Mouse (Mus musculus) limb, embryonic 11.5 days (tissue): Measurements from ENCODE around the gene Tpcn2. TPM values are rescaled to one million over a fixed set of nuclear protein-coding genes. Genes with fewer than 3 reads are reported as not detected.

Source experiments
- ATAC-seq: fragments of 200-750 bp; cut with Nextera tagmentation; 2 replicates; pipeline ENCODE4 v1.8.0; 2017; ENCODE audit warnings: low read depth; ENCODE audit not compliant: insufficient number of reproducible peaks, low FRiP score, low TSS enrichment
- DNase-seq: peaks from one replicate; pipeline ENCODE4 v3.0.0-alpha.2; 2015; ENCODE audit warnings: low spot score
- H3K27ac ChIP-seq: fragments of 300-500 bp; sonication (generic); replicated peaks from 2 replicates; pipeline ENCODE4 v1.5.1; 2014; ENCODE audit warnings: low read depth, mild to moderate bottlenecking, low read length
- H3K27me3 ChIP-seq: fragments of 300-500 bp; sonication (generic); 2 replicates; pipeline ENCODE4 v1.6.1; 2014; ENCODE audit warnings: mild to moderate bottlenecking, low read length, mixed read lengths; ENCODE audit not compliant: control insufficient read depth, insufficient read depth
- H3K36me3 ChIP-seq: fragments of 300-500 bp; sonication (generic); 2 replicates; pipeline ENCODE4 v1.6.1; 2014; ENCODE audit warnings: mild to moderate bottlenecking, low read length, moderate library complexity, mixed read lengths; ENCODE audit not compliant: control insufficient read depth, insufficient read depth
- H3K4me1 ChIP-seq: fragments of 300-500 bp; sonication (generic); 2 replicates; pipeline ENCODE4 v1.6.1; 2014; ENCODE audit warnings: low read length, mixed read lengths; ENCODE audit not compliant: control insufficient read depth, insufficient read depth
- H3K4me2 ChIP-seq: fragments of 300-500 bp; sonication (generic); 2 replicates; pipeline ENCODE4 v1.6.1; 2014; ENCODE audit warnings: low read depth, mild to moderate bottlenecking, moderate library complexity; ENCODE audit not compliant: severe bottlenecking
- H3K4me3 ChIP-seq: fragments of 300-500 bp; sonication (generic); 2 replicates; pipeline ENCODE4 v1.5.1; 2014; ENCODE audit warnings: low read depth, low read length
- H3K9ac ChIP-seq: fragments of 300-500 bp; sonication (generic); 2 replicates; pipeline ENCODE4 v1.6.1; 2014; ENCODE audit warnings: mild to moderate bottlenecking, low read length
- H3K9me3 ChIP-seq: fragments of 300-500 bp; sonication (generic); 2 replicates; pipeline ENCODE4 v1.6.1; 2016; ENCODE audit warnings: low read length; ENCODE audit not compliant: control insufficient read depth
- WGBS: fragments of 180-500 bp; shearing (Covaris S2); extraction: QIAGEN DNeasy Blood & Tissue Kit; methylation state at CpG from one replicate; pipeline ENCODE4 v1.1.7; 2014; 5-methylcytosine and 5-hydroxymethylcytosine counted together
- polyA plus RNA-seq: library from polyadenylated mRNA; unstranded; fragments of >200 nt; fragmentation: Nextera tagmentation; extraction: Ambion mirVana; gene quantifications from 2 replicates; pipeline ENCODE4 v1.2.1, GENCODE M21; 2014

The Tpcn2 gene
- polyA plus RNA-seq, 1 experiment from 2014 or later, result 3.2 TPM

- peaks cover 8% of the 10 kb centered on the region; the same call in 1 of the 2 replicates for H3K36me3 ChIP-seq
- ATAC-seq, result no peak
These were observed 12.9 kb downstream of the Tpcn2 start for GRCm38 (mm10) chr7:145270955-145271354.

GRCm38 (mm10) chr7:145268890-145269289, 14.9 kb downstream of the Tpcn2 start:
- no peak overlapping the region for H3K9ac ChIP-seq
- H3K4me1 ChIP-seq, result no peaks in the 10 kb centered on the region
- H3K9me3 ChIP-seq, result no peaks in the 10 kb centered on the region
- ATAC-seq (no peak), DNase-seq (no peak)
- no peak overlapping the region for H3K4me3 ChIP-seq
- no peak overlapping the region for H3K4me2 ChIP-seq
- peaks cover 8% of the 10 kb centered on the region; the same call in 1 of the 2 replicates for H3K36me3 ChIP-seq
- H3K27ac ChIP-seq, result no peak overlapping the region
- 91% methylated on average over 7 of the region's 7 CpGs for WGBS
- H3K27me3 ChIP-seq, result no peaks in the 10 kb centered on the region

More at GRCm38 (mm10) chr7:145270955-145271354, 12.9 kb downstream of the Tpcn2 start:
- Histone ChIP-seq H3K27ac (no peak overlapping the region), H3K9ac (no peak overlapping the region), H3K9me3 (no peaks in the 10 kb centered on the region), H3K4me1 (no peaks in the 10 kb centered on the region), H3K4me2 (no peak overlapping the region), H3K4me3 (no peak overlapping the region), H3K27me3 (no peaks in the 10 kb centered on the region)
- WGBS, result 94% methylated on average over 5 of the region's 5 CpGs
- DNase-seq, result no peak

- H3K27ac ChIP-seq, result no peak overlapping the region
- H3K4me3 ChIP-seq, result no peak overlapping the region
- H3K9me3 ChIP-seq, result no peaks in the 10 kb centered on the region
- no peaks in the 10 kb centered on the region for H3K4me1 ChIP-seq
- no peaks in the 10 kb centered on the region for H3K27me3 ChIP-seq
- H3K4me2 ChIP-seq, result no peak overlapping the region
- no peak overlapping the region for H3K9ac ChIP-seq
- 88% methylated on average over 2 of the region's 2 CpGs for WGBS
- ATAC-seq (no peak), DNase-seq (no peak)
- H3K36me3 ChIP-seq, result peaks cover 7% of the 10 kb centered on the region; the same call in 1 of the 2 replicates
These were observed 17.8 kb downstream of the Tpcn2 start for GRCm38 (mm10) chr7:145266011-145266410.

- Histone ChIP-seq H3K4me2 (no peak overlapping the region), H3K9me3 (no peaks in the 10 kb centered on the region), H3K4me3 (no peak overlapping the region), H3K4me1 (no peaks in the 10 kb centered on the region), H3K9ac (no peak overlapping the region), H3K27ac (no peak overlapping the region), H3K27me3 (no peaks in the 10 kb centered on the region), H3K36me3 (peaks cover 2% of the 10 kb centered on the region; the same call in 1 of the 2 replicates)
- 71% methylated on average over 9 of the region's 9 CpGs for WGBS
- ATAC-seq (no peak), DNase-seq (no peak)
These were observed 19.6 kb downstream of the Tpcn2 start for GRCm38 (mm10) chr7:145264202-145264601.

GRCm38 (mm10) chr7:145256092-145256491, 27.7 kb downstream of the Tpcn2 start:
- WGBS, result 100% methylated on average over 1 of the region's 1 CpGs
- Histone ChIP-seq H3K27ac (no peak overlapping the region), H3K9me3 (no peaks in the 10 kb centered on the region), H3K4me2 (no peak overlapping the region), H3K27me3 (no peaks in the 10 kb centered on the region), H3K36me3 (peaks cover 4% of the 10 kb centered on the region; the same call in 1 of the 2 replicates), H3K9ac (no peak overlapping the region), H3K4me3 (no peak overlapping the region), H3K4me1 (0 out of 2 replicates have a peak, but pooled peaks cover 2% of the 10 kb centered on the region)
- ATAC-seq (no peak), DNase-seq (no peak)

GRCm38 (mm10) chr7:145253986-145254630, 29.7 kb downstream of the Tpcn2 start:
- 0 out of 2 replicates have a peak, but pooled peaks cover 2% of the 10 kb centered on the region for H3K4me1 ChIP-seq
- DNase-seq (no peak), ATAC-seq (no peak)
- 0 out of 2 replicates have a peak, but pooled peaks cover 4% of the 10 kb centered on the region for H3K36me3 ChIP-seq
- 60% methylated on average over 3 of the region's 3 CpGs for WGBS
- H3K4me3 ChIP-seq, result no peak overlapping the region
- no peak overlapping the region for H3K9ac ChIP-seq
- H3K27me3 ChIP-seq, result no peaks in the 10 kb centered on the region
- H3K4me2 ChIP-seq, result no peak overlapping the region
- H3K27ac ChIP-seq, result no peak overlapping the region
- no peaks in the 10 kb centered on the region for H3K9me3 ChIP-seq

- H3K4me1 ChIP-seq, result 0 out of 2 replicates have a peak, but pooled peaks cover 2% of the 10 kb centered on the region
- no peak overlapping the region for H3K4me2 ChIP-seq
- H3K4me3 ChIP-seq, result no peak overlapping the region
- H3K27ac ChIP-seq, result no peak overlapping the region
- ATAC-seq (peak; percentile 69), DNase-seq (peak; percentile 90)
- H3K9me3 ChIP-seq, result no peaks in the 10 kb centered on the region
- H3K9ac ChIP-seq, result no peak overlapping the region
- H3K27me3 ChIP-seq, result no peaks in the 10 kb centered on the region
- 28% methylated on average over 8 of the region's 8 CpGs for WGBS
- 0 out of 2 replicates have a peak, but pooled peaks cover 4% of the 10 kb centered on the region for H3K36me3 ChIP-seq
These were observed 30.9 kb downstream of the Tpcn2 start for GRCm38 (mm10) chr7:145252715-145253476.

- DNase-seq (no peak), ATAC-seq (no peak)
- Histone ChIP-seq H3K27ac (no peak overlapping the region), H3K9me3 (no peaks in the 10 kb centered on the region), H3K4me3 (no peak overlapping the region), H3K9ac (no peak overlapping the region), H3K27me3 (no peaks in the 10 kb centered on the region), H3K36me3 (no peaks in the 10 kb centered on the region), H3K4me1 (0 out of 2 replicates have a peak, but pooled peaks cover 2% of the 10 kb centered on the region), H3K4me2 (no peak overlapping the region; the same call in 1 of the 2 replicates)
- 69% methylated on average over 9 of the region's 9 CpGs for WGBS
These were observed 33.6 kb downstream of the Tpcn2 start for GRCm38 (mm10) chr7:145250225-145250624.
